Mouse (Mus musculus): ENCODE data around the gene Grid1. TPM values are rescaled to one million over a fixed set of nuclear protein-coding genes. Genes with fewer than 3 reads are reported as not detected.

Gene Grid1
- polyA plus RNA-seq, 1 experiment from 2014 or later: 0.05 TPM

- DNase-seq (ENCODE audit: low spot score): no peak
Measured at GRCm38 (mm10) chr14:35374374-35374773, 554.5 kb downstream of the Grid1 start.

GRCm38 (mm10) chr14:35393591-35393990 is 573.7 kb downstream of the Grid1 start:
- no peak for DNase-seq (ENCODE audit: low spot score)

GRCm38 (mm10) chr14:35404249-35404908 is 584.5 kb downstream of the Grid1 start:
- no peak for DNase-seq (ENCODE audit: low spot score)

- no peak for DNase-seq (ENCODE audit: low spot score)
Measured at GRCm38 (mm10) chr14:35430259-35430658, 610.4 kb downstream of the Grid1 start.

GRCm38 (mm10) chr14:35453702-35454101 is 633.8 kb downstream of the Grid1 start:
- DNase-seq (ENCODE audit: low spot score): no peak

- no peak for DNase-seq (ENCODE audit: low spot score)
Measured at GRCm38 (mm10) chr14:35468254-35468653, 648.3 kb downstream of the Grid1 start.

GRCm38 (mm10) chr14:35486017-35486416 is 666.1 kb downstream of the Grid1 start:
- DNase-seq (ENCODE audit: low spot score): no peak

- no peak for DNase-seq (ENCODE audit: low spot score)
Measured at GRCm38 (mm10) chr14:35502324-35502723, 682.4 kb downstream of the Grid1 start.

GRCm38 (mm10) chr14:35519402-35519801 is 699.5 kb downstream of the Grid1 start:
- DNase-seq (ENCODE audit: low spot score): no peak

GRCm38 (mm10) chr14:35538835-35539234 is 718.9 kb downstream of the Grid1 start:
- no peak for DNase-seq (ENCODE audit: low spot score)

GRCm38 (mm10) chr14:35541254-35541991 is 721.5 kb downstream of the Grid1 start:
- no peak for DNase-seq (ENCODE audit: low spot score)

GRCm38 (mm10) chr14:35541992-35542380 is 722.1 kb downstream of the Grid1 start:
- no peak for DNase-seq (ENCODE audit: low spot score)

- DNase-seq (ENCODE audit: low spot score): no peak
Measured at GRCm38 (mm10) chr14:35554288-35554687, 734.4 kb downstream of the Grid1 start.

- DNase-seq (ENCODE audit: low spot score): no peak
Measured at GRCm38 (mm10) chr14:35561244-35561893, 741.5 kb downstream of the Grid1 start.

- no peak for DNase-seq (ENCODE audit: low spot score)
Measured at GRCm38 (mm10) chr14:35572991-35573502, 753.1 kb downstream of the Grid1 start.

GRCm38 (mm10) chr14:35574489-35574888 is 754.6 kb downstream of the Grid1 start:
- no peak for DNase-seq (ENCODE audit: low spot score)

- no peak for DNase-seq (ENCODE audit: low spot score)
Measured at GRCm38 (mm10) chr14:35575285-35575684, 755.4 kb downstream of the Grid1 start.

- no peak for DNase-seq (ENCODE audit: low spot score)
Measured at GRCm38 (mm10) chr14:35625749-35626148, 805.8 kb downstream of the Grid1 start.

All from thymus, postnatal 0 days (tissue).